Mouse (Mus musculus) left cerebral cortex, postnatal 36 days (tissue): ENCODE results near the gene Vamp9. TPM values are rescaled to one million over a fixed set of nuclear protein-coding genes. Genes with fewer than 3 reads are reported as not detected.

Experiments
- DNase-seq, 2 experiments: peaks; one replicate each; pipeline ENCODE4 v3.0.0; 2021 to 2022; ENCODE audit warnings: low spot score in 2 of 2, mixed read lengths in 1 of 2
- intact Hi-C: fragments of 180-260 bp; cut with DNase I; formaldehyde crosslinking; loops from one replicate; pipeline ENCODE4 v1.15.1; 2025
- total RNA-seq, 2 experiments: library from RNA; stranded (reverse); gene quantifications; 2 replicates each; pipeline ENCODE4 v1.2.3; 2021

The Vamp9 gene
- total RNA-seq, 2 experiments from 2014 or later, result 0.75 to 0.76 TPM

- intact Hi-C loops, result no loop called here
- no peak for DNase-seq
These were observed 94.0 kb downstream of the Vamp9 start for GRCm38 (mm10) chr5:100000048-100000447.

DNA sequence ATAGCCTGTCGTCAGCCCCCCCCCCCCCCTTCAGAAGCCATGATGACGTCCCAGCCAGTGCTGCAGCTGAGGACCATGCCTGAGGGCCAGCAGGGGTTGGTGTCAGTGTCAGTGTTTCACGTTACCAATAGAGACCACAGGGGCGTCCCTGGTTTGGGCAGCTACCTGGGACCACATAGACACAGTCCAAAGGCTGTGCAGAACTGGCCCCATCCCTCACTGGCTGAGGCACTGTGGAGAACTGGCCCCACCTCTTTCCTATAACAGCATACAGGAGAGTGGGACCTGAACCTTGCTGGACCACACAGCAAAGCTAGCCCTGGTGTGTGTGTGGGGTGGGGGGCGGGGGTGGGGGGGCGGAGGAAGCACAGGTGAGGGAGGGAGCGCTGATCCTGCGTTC, 94.4 kb downstream of the Vamp9 start:
- no peak for DNase-seq
- intact Hi-C loops, result no loop called here

Other genes with a start within 250 kb of the Vamp9 start
- gene Rasgef1b, start 177.2 kb upstream of the Vamp9 start, total RNA-seq, result 10 to 100 TPM; 85.1 to 90.1 TPM
- 100 to 1,000 TPM; 178 to 207 TPM for gene Hnrnpd, start 72.7 kb downstream of the Vamp9 start, total RNA-seq
- 1 to 10 TPM; 1.2 to 1.9 TPM for gene 4930524J08Rik, start 72.8 kb downstream of the Vamp9 start, total RNA-seq
- gene Hnrnpdl, start 133.4 kb downstream of the Vamp9 start, total RNA-seq, result 100 to 1,000 TPM; 158 to 173 TPM
- gene Enoph1, start 133.7 kb downstream of the Vamp9 start, total RNA-seq, result 10 to 100 TPM; 51.6 to 54.5 TPM